Mouse (Mus musculus): ENCODE results near the gene Apaf1.
A peak's percentile ranks its signal among the peaks of the same experiment; 100 is the strongest.

Gene Apaf1

GRCm38 (mm10) chr10:91081959-91082507, 537 bp downstream of the Apaf1 start:
- DNase-seq (ENCODE audit: low read depth) = peak; percentile 31

DNA sequence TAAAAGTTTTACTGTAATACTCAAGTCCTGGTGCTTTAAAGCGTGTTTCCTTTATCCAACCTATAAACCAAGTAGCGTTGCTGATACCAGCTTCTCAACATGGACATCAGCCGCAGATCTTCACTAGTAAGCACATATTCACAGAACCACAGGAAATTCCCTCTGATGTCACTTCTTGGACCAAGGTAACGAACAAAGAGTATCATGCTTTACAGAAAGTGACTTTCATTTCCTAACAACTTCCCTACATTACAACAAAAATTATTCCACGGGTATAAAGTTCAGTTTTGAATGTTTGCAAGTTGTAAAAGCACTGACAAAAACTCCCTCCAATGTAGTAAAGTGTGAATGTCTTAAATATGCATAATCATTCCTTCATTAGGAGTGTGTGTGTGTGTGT, 2.0 kb downstream of the Apaf1 start:
- DNase-seq (ENCODE audit: low read depth) = peak; percentile 28

- no peak for DNase-seq (ENCODE audit: low read depth)
These were observed 5.9 kb downstream of the Apaf1 start for GRCm38 (mm10) chr10:91076667-91077066.

- no peak for DNase-seq (ENCODE audit: low read depth)
These were observed 9.2 kb downstream of the Apaf1 start for GRCm38 (mm10) chr10:91073345-91073744.

DNA sequence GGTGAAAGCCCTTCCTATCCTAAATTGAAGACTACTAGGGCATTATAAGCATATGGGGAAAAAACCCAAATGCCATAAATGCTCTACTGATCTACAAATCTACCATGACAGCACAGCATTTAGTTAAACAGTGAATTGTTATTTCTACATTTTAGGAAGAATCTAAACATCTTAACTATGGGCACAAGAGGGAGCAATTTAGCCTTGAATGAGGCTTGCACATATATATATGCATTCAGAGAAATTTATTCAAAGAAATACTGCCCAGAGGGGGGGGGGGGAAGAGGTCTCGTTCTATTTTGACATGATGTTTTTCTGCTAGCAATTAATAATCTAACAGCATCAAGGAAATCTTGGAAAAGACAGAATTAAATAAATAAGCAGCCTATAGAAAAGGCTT, 10.8 kb downstream of the Apaf1 start:
- no peak for DNase-seq (ENCODE audit: low read depth)

- DNase-seq (ENCODE audit: low read depth) = no peak
These were observed 20.2 kb downstream of the Apaf1 start for GRCm38 (mm10) chr10:91062355-91062754.

DNA sequence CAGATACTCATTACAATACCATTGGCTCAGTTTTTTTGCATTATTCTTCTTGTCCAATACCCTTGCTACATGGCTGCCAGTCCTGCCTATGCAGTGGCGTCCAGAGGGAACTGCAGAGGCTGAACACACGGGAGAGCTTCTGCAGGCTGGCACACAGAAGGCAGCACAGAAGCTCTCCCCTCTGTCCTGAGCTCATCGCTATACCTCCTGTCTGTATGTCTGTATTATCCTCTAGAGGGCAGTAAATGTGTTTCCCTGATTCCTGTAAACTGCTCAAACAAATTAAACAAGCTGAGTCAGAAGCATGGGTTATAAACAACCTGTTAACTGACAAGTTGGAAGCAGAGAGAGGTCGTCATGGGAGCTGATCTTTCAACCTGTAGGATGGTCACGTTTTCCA, 21.8 kb downstream of the Apaf1 start:
- DNase-seq (ENCODE audit: low read depth) = no peak

DNA sequence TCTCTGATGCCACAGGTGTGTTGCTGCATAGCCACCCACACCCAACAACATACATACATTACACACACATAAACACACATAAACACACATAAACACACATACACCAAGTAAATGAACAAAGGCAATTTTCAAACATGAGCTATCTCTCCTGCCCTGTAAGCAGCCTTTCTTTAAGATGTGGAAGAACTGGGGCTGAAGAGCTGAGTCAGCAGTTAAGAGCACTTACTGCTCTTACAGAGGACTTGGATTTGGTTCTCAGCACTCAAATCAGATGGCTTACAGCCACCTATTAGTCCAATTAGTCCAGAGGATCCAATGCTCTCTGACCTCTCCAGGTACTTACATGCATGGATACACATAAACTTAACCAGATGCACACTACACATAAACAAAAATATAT, 29.8 kb downstream of the Apaf1 start:
- no peak for DNase-seq (ENCODE audit: low read depth)

DNA sequence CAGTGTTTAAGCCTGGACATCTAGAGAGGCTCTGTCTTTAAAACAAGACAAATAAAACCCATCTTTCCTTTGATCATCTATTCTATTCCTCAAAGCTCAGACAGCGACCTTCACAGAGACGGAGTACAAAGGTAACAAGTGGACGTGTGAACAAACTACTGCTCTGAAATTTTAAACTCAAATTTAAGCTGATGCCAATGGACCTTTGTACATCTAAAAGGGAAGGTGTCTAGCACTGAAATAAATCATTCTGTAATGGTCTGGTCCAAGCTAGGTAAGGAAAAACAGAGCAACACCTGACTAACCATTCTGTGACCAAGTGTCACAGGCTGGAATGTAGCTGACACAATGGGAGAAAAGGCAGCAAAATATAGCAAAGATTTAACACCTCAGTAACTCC, 31.4 kb downstream of the Apaf1 start:
- no peak for DNase-seq (ENCODE audit: low read depth)

DNA sequence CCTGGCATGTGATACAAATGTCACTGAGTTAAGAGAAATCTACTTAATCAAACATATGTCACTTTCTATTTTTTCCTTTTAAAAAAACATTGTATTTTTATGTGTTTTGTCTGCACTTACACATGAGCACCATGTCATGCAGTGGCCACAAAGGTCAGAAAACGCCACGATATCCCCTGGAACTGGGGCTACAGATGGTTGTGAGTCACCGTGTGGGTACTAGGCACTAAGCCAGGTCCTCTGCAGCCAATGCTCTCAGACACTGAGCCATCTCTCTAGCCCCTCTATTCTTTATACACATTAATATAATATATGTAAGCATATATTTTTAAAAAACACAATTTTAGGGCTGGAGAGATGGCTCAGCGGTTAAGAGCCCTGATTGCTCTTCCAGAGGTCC, 32.9 kb downstream of the Apaf1 start:
- no peak for DNase-seq (ENCODE audit: low read depth)

- peak; percentile 43 for DNase-seq (ENCODE audit: low read depth)
These were observed 48.6 kb downstream of the Apaf1 start for GRCm38 (mm10) chr10:91033942-91034341.

GRCm38 (mm10) chr10:91032399-91032798, 50.2 kb downstream of the Apaf1 start:
- DNase-seq (ENCODE audit: low read depth) = peak; percentile 46

DNA sequence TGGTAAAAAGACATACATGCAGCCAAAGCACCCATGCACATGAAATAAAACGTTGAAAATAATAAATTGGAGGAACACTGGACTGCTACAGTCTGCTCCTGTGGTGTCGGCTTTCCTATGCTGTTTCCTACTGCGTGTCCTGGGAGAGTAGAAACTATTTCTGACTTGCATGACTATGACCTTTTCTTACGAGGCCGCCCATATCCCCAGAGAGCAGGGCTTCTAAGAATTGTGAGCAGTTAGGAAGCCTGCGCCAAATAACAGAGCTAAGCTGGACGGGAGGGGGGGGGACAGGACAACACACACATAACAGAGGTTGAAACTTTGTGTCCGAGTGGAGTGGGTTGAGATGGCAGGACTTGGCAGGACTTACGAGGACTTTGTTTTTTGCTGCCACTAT, 51.4 kb downstream of the Apaf1 start:
- DNase-seq (ENCODE audit: low read depth) = no peak

- DNase-seq (ENCODE audit: low read depth) = no peak
These were observed 53.5 kb downstream of the Apaf1 start for GRCm38 (mm10) chr10:91029002-91029539.

DNA sequence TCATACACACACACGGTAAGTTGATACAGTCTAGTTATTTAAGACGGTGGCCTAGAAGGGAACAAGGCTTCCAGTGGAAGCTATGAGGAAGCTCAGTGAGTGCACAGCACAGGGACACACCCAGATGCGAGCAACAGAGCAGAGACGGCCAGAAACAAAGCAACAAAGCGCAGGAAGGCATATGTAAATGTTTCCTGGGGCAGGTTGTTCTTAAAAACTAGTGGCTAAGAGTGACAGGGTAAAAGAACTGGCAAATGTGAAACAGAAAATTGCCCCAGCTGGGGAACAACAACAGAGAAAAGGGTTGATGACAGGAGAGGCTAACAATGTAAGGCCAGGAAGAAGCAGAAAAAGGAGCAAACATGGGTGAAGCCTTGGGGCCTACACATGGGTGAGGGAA, 54.6 kb downstream of the Apaf1 start:
- DNase-seq (ENCODE audit: low read depth) = no peak

DNA sequence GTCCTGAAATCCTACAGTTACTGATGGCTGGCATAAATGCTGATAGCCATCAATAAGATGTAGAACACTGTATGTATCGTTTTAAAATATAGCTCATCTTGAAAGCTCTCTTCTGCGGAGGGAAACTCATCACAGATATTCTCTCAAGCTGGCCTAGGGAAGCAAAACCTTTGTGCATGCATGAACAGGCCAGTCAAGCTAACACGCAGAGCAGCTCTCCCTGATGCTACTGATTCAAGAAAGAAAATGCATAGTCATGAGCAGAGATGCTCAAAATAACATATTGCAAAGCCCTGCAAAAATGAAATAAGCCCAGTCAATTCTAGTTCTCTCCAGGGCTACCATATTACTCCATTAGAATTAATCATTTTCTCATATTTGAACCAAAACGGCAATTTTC, 55.1 kb downstream of the Apaf1 start:
- DNase-seq (ENCODE audit: low read depth) = no peak

GRCm38 (mm10) chr10:91005858-91006538, 76.6 kb downstream of the Apaf1 start:
- DNase-seq (ENCODE audit: low read depth) = no peak

GRCm38 (mm10) chr10:91001421-91001820, 81.1 kb downstream of the Apaf1 start:
- DNase-seq (ENCODE audit: low read depth) = no peak

- no peak for DNase-seq (ENCODE audit: low read depth)
These were observed 82.7 kb downstream of the Apaf1 start for GRCm38 (mm10) chr10:90999899-91000298.

DNA sequence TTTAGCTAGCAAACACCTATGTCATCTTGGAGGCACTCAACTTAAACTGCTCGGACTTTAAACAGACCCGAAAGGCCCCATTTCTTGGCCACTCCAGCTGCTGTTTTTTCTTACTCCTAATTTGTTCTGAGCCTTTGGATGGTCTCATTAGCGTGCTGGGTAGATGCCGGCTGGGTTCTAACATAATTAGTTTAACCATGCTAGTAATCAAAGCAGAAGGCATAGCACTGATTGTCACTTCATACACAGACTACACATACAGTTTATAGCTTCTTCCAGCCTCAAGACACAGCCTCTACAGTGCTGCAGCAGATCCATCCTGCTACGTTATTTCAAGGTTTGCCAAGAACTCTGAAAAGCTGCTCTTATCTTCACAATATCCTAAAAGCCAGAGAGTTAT, 88.7 kb downstream of the Apaf1 start:
- DNase-seq (ENCODE audit: low read depth) = no peak

DNA sequence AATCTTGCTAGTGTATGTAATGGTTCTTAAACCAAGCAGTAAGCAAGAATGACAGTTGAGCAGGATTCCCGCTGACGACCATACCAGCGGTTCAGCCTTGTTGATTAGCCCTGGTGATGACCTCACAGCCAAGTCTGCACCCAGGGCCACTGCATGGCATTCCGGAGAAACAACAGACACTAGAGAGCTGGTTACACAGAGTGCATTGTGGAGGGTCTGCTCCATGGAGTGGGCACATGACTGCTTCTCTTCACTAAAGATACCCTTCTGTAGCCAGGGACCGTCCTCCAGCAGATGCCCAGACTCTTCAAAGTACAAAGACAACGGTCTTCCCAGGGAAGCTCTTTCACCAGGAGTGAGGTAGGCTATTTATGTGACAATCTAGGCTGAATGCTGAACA, 90.3 kb downstream of the Apaf1 start:
- DNase-seq (ENCODE audit: low read depth) = no peak

DNA sequence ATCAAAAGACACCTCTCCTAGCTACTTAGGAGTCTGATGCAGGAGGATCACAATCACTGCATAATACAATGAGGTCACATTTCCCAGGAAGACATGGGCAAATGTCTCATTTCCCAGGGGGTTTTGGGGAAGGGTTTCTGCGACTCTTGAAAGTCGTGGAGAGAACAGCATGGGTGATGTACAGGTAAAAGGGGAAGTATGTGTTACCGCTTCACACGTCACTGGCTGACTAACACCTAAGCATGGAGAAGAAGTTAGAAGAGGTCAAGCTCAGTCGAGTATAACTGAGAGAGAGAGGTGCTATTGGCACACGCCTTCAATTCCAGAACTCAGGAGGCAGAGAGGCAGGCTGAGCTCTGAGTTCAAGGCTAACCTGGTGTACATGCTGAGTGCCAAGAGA, 92.2 kb downstream of the Apaf1 start:
- no peak for DNase-seq (ENCODE audit: low read depth)

DNA sequence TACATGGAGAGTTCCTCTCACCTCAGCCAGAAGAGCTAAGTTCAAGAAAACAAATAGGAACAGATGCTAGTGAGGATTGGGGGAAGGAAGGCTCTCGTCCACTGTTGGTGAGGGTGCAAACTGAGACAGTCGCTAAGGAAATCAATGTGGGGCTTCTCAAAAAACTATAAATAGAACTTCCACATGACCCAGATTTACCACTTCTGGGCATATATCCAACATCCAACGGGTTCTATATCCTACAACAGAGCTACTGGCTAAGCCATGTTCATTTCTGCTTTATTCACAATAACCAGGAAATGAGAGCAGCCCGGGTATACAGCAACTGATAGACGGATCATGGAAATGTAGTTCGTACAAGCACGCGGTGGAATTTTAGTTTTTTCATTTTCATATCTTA, 99.5 kb downstream of the Apaf1 start:
- DNase-seq (ENCODE audit: low read depth) = no peak

DNA sequence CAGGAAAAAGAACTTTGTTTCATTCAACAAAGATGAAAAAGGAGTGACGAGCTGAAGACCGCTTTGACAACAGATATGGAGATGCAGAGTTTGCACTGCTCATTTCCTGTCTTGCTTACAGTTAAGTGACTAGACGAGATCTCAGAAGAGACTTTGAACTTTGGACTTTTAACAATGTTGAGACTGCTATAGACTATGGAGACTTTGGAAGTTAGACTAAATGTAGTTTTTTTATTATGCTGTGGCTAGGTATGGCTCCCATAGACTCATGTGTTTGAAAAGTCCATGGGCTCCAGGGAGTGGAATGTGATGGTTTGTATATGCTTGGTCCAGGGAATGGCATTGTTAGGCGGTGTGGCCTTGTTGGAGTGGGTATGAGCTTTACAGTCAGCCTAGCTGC, 100.8 kb downstream of the Apaf1 start:
- DNase-seq (ENCODE audit: low read depth) = no peak
